Mouse (Mus musculus): ENCODE measurements around the gene Exoc6.

The Exoc6 gene

GRCm38 (mm10) chr19:37690716-37691115 lies 140.5 kb downstream of the Exoc6 start:
- no peak for DNase-seq (ENCODE audit: low read depth)

DNA sequence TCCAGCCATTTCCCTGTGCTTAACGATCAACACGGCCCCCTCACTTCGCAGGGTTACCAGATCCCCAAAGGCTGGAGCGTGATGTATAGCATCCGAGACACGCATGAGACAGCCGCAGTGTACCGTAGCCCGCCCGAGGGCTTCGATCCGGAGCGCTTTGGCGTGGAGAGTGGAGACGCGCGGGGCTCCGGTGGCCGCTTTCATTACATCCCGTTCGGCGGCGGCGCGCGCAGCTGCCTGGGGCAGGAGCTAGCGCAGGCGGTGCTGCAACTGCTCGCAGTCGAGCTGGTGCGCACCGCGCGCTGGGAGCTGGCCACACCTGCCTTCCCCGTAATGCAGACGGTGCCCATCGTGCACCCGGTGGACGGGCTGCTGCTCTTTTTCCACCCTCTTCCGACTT lies 142.7 kb downstream of the Exoc6 start:
- DNase-seq (ENCODE audit: low read depth) = no peak

DNA sequence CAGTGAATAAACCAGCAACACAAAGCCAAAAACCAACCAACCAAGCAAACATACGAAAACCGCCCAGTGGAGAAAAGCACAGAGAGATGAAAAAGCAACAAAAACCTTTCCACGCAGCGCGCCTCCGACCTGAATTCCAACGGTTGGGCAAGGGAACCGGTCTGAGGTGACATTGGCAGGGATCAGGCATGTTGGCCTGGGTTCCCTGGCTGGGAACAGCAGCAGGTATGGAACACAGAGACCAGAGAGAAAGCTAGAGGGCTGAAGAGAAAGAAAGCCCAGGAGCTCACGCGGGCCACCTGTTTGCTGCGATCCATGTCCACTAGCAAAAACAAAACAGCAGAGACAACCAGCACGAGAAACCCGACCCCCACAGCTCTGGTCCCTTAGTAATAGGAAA lies 144.9 kb downstream of the Exoc6 start:
- DNase-seq (ENCODE audit: low read depth) = no peak

DNA sequence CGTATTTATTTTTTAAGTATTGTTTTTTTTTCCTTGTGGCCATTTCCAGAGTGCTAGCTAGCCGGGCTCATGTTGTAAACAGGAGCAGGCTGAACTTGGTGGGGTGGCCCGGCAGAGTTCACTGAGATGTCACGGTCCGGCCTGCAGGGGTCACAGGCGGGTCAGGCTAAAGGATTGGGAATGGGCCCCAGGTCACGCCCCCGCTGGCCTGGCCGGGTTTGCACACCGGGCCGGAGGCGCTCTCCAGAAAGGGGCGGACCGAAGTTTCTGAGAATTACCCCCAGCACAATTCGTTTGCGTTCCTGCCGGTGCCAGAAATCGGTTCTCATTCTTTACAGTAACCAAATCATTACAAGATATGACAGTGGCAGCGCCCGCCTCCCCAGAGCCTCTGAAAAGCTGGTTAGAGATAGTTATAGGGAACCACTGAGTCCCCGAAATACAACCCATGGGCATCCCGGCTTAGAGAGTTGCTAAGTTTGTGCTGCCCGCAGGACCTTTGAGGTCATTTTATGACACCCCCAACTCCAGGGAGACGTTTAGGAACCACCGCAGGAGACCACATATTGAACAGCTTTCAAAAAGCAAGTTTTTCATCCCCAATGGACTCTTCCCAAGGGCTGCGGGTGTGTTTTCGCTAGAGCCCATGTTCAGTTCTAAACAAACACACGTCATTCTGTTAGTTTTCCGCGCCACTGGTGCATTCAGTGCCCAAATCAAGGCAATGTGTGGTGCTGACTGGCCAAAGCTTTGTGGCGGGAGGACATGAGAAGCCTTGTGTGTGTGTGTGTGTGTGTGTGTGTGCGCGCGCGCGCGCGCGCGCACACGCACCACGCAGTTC lies 145.8 kb downstream of the Exoc6 start:
- DNase-seq (ENCODE audit: low read depth) = no peak

GRCm38 (mm10) chr19:37696603-37697334 lies 146.6 kb downstream of the Exoc6 start:
- DNase-seq (ENCODE audit: low read depth) = no peak

DNA sequence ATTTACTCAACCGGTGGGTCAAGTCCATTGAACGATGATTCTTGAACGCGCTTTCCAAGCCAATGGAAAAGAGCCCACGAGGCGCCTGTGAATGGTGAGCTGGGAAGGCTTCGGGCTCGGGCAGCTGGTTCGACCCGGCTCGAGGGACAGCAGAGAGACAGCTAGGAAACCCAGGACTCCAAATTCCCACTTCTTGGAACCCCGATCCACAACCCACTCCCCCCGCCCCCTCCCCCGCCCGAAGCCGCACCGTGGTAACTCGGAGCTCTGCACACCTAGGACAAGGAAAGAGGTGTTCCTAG lies 147.1 kb downstream of the Exoc6 start:
- no peak for DNase-seq (ENCODE audit: low read depth)

DNA sequence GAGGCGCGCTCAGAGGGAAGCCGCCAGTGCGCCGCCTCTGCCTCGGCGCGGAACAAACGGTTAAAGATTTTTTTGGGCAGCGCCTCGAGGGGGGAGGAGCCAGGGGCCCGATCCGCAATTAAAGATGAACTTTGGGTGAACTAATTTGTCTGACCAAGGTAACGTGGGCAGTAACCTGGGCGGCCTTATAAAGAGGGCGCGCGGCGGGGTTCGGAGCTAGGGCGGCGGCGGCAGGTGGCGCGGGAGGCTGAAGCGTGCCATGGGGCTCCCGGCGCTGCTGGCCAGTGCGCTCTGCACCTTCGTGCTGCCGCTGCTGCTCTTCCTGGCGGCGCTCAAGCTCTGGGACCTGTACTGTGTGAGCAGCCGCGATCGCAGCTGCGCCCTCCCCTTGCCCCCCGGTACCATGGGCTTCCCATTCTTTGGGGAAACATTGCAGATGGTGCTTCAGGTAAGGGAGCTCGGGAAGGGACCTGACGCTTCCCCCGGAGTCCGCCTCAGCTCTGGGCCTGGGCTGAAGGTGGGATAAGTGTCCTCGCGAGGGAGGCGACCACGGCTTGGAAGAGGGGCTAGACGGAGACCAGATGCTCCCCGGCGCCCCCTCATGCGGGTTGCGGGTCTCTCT lies 147.5 kb downstream of the Exoc6 start, which contains the start of gene Cyp26a1:
TSS of gene Cyp26a1 (plus strand) at position 148 of the 622 bp plus-strand sequence.
- no peak for DNase-seq (ENCODE audit: low read depth)

- DNase-seq (ENCODE audit: low read depth) = no peak
These were observed 148.3 kb downstream of the Exoc6 start for GRCm38 (mm10) chr19:37698273-37699160.

DNA sequence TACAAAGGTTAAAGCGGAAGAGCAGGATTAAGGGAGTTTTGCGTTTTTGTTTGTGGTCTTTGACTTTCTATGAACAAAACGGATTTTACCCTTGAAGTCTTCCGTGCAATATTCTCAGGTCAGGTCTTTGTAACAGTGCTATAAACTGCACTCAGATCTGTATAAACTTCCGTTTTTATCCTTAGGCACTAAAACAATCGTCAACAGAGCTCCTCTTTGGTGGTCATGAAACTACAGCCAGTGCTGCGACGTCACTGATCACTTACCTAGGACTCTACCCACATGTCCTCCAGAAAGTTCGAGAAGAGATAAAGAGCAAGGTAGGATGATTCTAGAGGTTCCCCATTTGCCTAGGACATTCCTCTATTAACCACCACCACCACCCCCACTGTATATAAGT lies 149.5 kb downstream of the Exoc6 start:
- no peak for DNase-seq (ENCODE audit: low read depth)

GRCm38 (mm10) chr19:37702377-37703076 lies 152.3 kb downstream of the Exoc6 start:
- DNase-seq (ENCODE audit: low read depth) = no peak

- peak; percentile 61 for DNase-seq (ENCODE audit: low read depth)
These were observed 153.8 kb downstream of the Exoc6 start for GRCm38 (mm10) chr19:37703902-37704509.

GRCm38 (mm10) chr19:37705722-37706121 lies 155.5 kb downstream of the Exoc6 start:
- DNase-seq (ENCODE audit: low read depth) = no peak

- DNase-seq (ENCODE audit: low read depth) = no peak
These were observed 164.5 kb downstream of the Exoc6 start for GRCm38 (mm10) chr19:37714681-37715080.

- no peak for DNase-seq (ENCODE audit: low read depth)
These were observed 165.8 kb downstream of the Exoc6 start for GRCm38 (mm10) chr19:37715980-37716379.

DNA sequence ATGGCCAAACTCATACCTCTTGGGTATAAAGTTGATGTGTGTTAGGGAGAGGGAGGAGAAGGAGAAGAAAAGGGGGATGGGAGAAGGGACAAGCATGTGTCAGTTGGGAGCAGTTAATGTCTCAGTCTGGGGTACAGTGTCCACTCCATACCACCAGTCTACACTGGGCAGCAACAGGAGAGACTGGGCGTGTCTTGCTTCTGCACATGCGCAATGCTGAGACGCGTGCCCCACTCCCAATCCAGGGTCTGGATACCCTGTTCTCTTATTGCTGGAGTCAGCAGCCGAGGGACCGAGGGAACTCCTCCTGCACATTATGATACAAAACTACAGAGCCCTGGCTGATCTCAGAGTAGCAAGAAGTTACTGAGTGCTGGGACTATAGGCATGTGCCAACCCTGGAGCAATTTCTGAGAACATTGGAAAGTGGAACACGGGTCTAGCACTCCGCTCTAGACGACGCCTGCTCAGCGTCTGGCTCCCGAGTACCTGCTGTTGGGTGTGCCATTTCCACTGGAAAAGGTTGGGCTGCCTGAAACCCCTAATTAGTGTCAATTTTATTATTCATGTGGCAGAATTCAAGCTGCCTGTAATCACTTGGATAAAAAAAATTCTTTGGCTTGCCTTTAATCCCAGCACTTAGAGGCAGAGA lies 166.4 kb downstream of the Exoc6 start:
- DNase-seq (ENCODE audit: low read depth) = no peak

DNA sequence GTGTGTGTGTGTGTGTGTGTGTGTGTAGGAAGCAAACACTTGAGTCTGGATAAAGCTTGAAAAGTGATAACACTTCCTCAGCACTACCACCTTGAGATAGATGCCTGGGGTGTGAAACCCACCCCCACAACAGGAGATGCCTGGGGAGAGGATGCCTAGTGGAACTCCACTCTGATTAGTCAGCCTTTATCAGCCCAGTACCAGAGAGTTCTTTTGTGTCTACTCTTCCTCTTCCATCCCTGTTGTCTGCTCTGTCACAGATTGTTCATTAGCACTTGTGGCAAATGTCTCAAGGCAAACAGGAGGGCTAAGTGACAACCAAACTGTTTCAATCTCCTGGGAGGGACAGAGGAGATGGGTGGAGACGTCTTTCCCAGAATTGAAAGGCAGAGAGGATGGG lies 168.9 kb downstream of the Exoc6 start:
- DNase-seq (ENCODE audit: low read depth) = no peak

- DNase-seq (ENCODE audit: low read depth) = peak; percentile 9
These were observed 174.4 kb downstream of the Exoc6 start for GRCm38 (mm10) chr19:37724591-37724990.

DNA sequence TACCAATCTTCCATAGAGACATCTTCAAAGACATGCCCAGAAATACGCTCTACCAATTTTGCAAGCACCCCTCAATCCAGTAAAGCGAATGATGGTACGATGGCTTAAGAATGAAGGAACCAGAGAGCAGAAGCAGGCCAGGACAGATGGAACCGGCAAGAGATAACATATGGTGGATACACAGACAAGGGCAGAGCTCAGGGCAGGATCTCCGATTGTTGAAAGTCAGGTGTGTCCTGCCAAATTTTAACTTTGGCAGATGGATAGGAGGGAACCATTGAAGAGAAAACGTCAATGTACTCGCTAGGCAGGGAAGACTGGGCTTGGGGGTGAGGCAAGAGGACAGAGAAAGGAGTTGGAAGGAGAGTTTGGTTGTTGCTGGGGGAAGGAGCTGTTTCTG lies 176.4 kb downstream of the Exoc6 start:
- DNase-seq (ENCODE audit: low read depth) = no peak

DNA sequence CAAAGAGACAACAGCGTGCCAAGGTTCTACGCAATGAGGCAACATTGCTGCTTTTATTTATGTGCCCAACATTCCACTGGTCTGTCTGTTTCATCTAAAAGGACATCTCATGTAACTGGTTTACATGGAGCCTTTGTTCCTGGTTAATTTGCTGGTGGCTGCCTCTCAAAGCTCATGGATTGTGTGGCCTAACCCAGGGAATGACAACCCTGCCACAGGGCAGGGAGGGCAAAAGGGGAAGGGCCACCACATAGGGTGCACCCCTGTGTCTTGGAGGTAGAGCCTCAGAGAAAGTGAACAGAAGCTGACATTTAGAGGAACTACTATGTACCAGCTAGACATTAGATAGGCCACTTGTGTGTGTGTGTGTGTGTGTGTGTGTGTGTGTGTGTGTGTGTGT lies 177.1 kb downstream of the Exoc6 start:
- no peak for DNase-seq (ENCODE audit: low read depth)
